Mouse (Mus musculus) G1E (cell line): ENCODE data around the gene Methig1. TPM values are rescaled to one million over a fixed set of nuclear protein-coding genes. Genes with fewer than 3 reads are reported as not detected.
"Not testable (repeated sequence)": the region's sequence is repeated elsewhere in the genome, so short reads cannot be mapped to it uniquely, and the experiment has no call there.

Experiments
- ATAC-seq: 2 replicates; pipeline ENCODE4 v1.8.0; 2016; ENCODE audit warnings: mild to moderate bottlenecking; ENCODE audit not compliant: insufficient number of reproducible peaks, poor library complexity, low FRiP score, severe bottlenecking; ENCODE audit errors: extremely low read depth
- DNase-seq: peaks from one replicate; pipeline ENCODE4 v3.0.0; 2012; ENCODE audit warnings: low spot score
- H3K27me3 ChIP-seq: 2 replicates; pipeline ENCODE4 v1.6.1; 2012; ENCODE audit warnings: mild to moderate bottlenecking, low read length, inconsistent platforms; ENCODE audit not compliant: insufficient read depth
- H3K36me3 ChIP-seq: replicated peaks from 2 replicates; pipeline ENCODE3; 2012; ENCODE audit warnings: mild to moderate bottlenecking, inconsistent platforms
- H3K4me1 ChIP-seq: 2 replicates; pipeline ENCODE4 v1.6.1; 2012; ENCODE audit warnings: low read depth, low read length, inconsistent platforms, mixed read lengths; ENCODE audit not compliant: insufficient read depth
- H3K4me3 ChIP-seq: 2 replicates; pipeline ENCODE4 v1.5.1; 2012; ENCODE audit warnings: low read depth, mild to moderate bottlenecking, inconsistent platforms, low read length, moderate library complexity, mixed read lengths
- H3K9me3 ChIP-seq: replicated peaks from 2 replicates; pipeline ENCODE4 v1.6.1; 2012; ENCODE audit warnings: inconsistent platforms
- CTCF ChIP-seq: IDR thresholded peaks from 2 replicates; pipeline ENCODE4 v1.5.1; 2012; ENCODE audit warnings: low read depth, low read length, inconsistent platforms, mixed read lengths
- GATA1 ChIP-seq: IDR thresholded peaks from 2 replicates; pipeline ENCODE4 v1.6.1; 2012; ENCODE audit warnings: borderline replicate concordance, low read length, inconsistent platforms, mixed read lengths
- GATA2 ChIP-seq: IDR thresholded peaks from 2 replicates; pipeline ENCODE4 v1.6.1; 2012; ENCODE audit warnings: low read depth, low read length, inconsistent platforms, borderline replicate concordance
- POLR2AphosphoS5 ChIP-seq: IDR thresholded peaks from 2 replicates; pipeline ENCODE4 v1.6.1; 2012; ENCODE audit warnings: low read depth, low read length, inconsistent platforms; ENCODE audit not compliant: insufficient replicate concordance
- TAL1 ChIP-seq: conservative IDR thresholded peaks from 2 replicates; pipeline ENCODE4 v1.6.1; 2012; ENCODE audit warnings: low read depth, low read length, inconsistent platforms, mixed read lengths
- polyA plus RNA-seq: library from polyadenylated mRNA; stranded (reverse); fragments of >175 nt; gene quantifications from 2 replicates; pipeline ENCODE4 v1.2.3, GENCODE M21; 2012
- total RNA-seq, 2 experiments: library from RNA; stranded (forward) in 1 of 2; stranded (reverse) in 1 of 2; fragments of 200-1000 nt in 1 of 2; fragments of >200 nt in 1 of 2; fragmentation: Nextera tagmentation in 1 of 2; gene quantifications; 2 replicates each; pipeline ENCODE4 v1.2.3; 2014 to 2017

The Methig1 gene
- total and polyA plus RNA-seq, 3 experiments, result 0.22 TPM; not detected in 2

- no peaks in the 10 kb centered on the region for H3K9me3 ChIP-seq
- H3K4me1 ChIP-seq, result peaks cover 2% of the 10 kb centered on the region; the same call in 1 of the 2 replicates
- peaks cover 11% of the 10 kb centered on the region for H3K27me3 ChIP-seq
- TF ChIP-seq CTCF, result no peak
- no peak for TF ChIP-seq POLR2AphosphoS5
- no peak for TF ChIP-seq GATA1
- H3K36me3 ChIP-seq, result no peaks in the 10 kb centered on the region
- DNase-seq (no peak), ATAC-seq (no peak)
- H3K4me3 ChIP-seq, result no peak overlapping the region
These were observed 7.5 kb upstream of the Methig1 start for GRCm38 (mm10) chr15:100345484-100345883.

DNA sequence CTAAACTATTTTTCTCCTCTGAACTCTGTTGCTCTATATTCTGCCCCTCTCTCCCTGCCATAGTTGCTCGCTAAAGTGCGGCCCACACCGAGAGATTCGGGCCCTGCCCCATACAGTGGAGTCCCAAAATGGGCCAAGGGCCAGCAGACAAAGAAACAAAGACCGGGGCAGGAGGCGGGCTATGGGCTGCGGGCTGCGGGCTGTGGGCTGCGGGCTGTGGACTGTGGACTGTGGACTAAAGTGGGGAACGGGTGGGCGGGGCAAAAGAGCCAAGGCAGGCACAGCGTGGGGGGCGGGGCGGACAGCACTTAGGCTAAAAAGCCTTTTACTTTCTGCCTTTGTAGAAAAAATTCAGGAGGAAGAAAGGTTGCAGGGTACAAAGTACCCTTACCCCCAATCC lies 6.2 kb upstream of the Methig1 start:
- ATAC-seq (no peak), DNase-seq (no peak)
- Histone ChIP-seq H3K27me3 (peaks cover 14% of the 10 kb centered on the region), H3K4me3 (no peak overlapping the region), H3K36me3 (no peaks in the 10 kb centered on the region), H3K4me1 (peaks cover 2% of the 10 kb centered on the region; the same call in 1 of the 2 replicates), H3K9me3 (no peaks in the 10 kb centered on the region)
- TF ChIP-seq POLR2AphosphoS5, result no peak
- no peak for TF ChIP-seq GATA1
- TF ChIP-seq CTCF, result no peak
- TF ChIP-seq GATA2, result no peak
- TF ChIP-seq TAL1, result no peak

DNA sequence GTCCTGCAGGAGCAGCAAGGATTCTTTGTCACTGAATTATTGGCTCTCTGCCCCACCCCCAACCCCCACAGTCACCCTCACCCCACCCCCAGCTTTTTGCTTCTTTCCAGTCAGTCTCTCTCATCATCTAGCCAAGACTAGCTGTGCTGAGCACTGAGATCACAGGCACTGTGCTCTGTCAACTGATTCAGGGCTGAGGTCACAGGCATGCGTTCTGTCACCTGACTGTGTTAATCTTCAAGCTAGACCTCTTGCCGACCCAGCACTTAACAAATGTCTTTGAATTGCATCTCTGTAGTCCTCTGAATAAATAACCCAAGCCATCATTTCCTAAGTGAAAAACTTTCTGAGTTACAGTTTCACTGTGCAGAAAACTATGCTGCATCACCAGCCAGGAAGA lies 3.5 kb upstream of the Methig1 start:
- H3K4me3 ChIP-seq, result no peak overlapping the region
- H3K36me3 ChIP-seq, result no peaks in the 10 kb centered on the region
- H3K9me3 ChIP-seq, result no peaks in the 10 kb centered on the region
- DNase-seq (no peak), ATAC-seq (no peak)
- TF ChIP-seq CTCF (no peak), TAL1 (no peak)
- H3K27me3 ChIP-seq, result peaks cover 16% of the 10 kb centered on the region
- peaks cover 2% of the 10 kb centered on the region; the same call in 1 of the 2 replicates for H3K4me1 ChIP-seq

DNA sequence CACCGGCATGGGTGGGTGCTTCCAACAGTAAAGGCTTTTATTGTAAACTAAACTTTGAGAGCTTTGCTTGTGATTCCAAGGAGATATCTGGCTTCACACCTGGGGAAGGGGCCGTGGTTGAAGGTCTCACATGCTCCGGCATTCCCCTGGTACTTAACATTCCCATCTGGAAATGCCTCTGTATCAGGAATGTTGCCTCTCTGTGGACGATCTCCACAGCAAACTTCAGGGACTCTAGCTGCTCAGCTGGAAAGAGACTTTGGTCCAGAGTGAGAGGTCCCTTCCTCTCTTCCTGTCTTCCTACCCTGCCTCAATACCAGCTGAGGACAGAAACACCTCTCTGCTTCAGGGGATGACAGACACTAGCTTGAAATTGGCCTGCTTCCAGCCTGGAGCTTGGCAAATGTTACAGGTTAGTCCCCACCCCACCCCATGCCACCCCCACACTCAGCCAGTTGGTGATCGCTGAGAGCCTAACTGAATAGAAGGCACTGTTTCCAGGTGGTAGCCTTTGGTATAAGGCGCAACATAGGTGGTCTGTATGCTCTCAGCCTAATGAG lies 1.4 kb upstream of the Methig1 start:
- Histone ChIP-seq H3K4me1 (peaks cover 2% of the 10 kb centered on the region; the same call in 1 of the 2 replicates), H3K4me3 (no peak overlapping the region), H3K9me3 (no peaks in the 10 kb centered on the region), H3K27me3 (peaks cover 16% of the 10 kb centered on the region), H3K36me3 (no peaks in the 10 kb centered on the region)
- DNase-seq (no peak), ATAC-seq (no peak)
- TF ChIP-seq TAL1 (no peak), GATA2 (no peak), POLR2AphosphoS5 (no peak), GATA1 (no peak), CTCF (no peak)

- peaks cover 16% of the 10 kb centered on the region for H3K27me3 ChIP-seq
- not testable (repeated sequence) for H3K9me3 ChIP-seq, ATAC-seq, H3K36me3 ChIP-seq, H3K4me1 ChIP-seq, DNase-seq
- peak overlapping the region; percentile 61; the same call in 1 of the 2 replicates for H3K4me3 ChIP-seq
These were observed 450 bp downstream of the Methig1 start for GRCm38 (mm10) chr15:100353399-100353798.

DNA sequence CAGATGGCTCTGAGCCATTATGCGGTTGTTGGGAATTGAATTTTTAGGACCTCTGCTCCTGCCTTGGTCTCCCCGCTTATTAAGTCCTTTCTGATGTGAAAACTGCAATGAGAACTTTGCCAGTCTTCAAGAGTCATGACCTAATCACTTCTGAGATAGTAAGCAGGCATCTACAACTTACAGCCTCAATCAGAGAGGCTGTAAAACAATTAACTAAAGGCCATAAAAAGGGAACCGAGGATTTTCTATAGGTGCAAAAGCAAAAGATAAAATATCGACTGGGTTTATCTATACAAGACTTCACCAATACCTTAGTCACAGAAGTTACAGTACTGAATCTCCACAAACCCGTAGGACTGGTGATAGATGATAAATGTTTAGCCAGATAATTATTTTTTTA lies 2.9 kb downstream of the Methig1 start:
- ATAC-seq, result no peak
- no peaks in the 10 kb centered on the region for H3K4me1 ChIP-seq
- H3K9me3 ChIP-seq, result no peaks in the 10 kb centered on the region
- no peak for DNase-seq
- TF ChIP-seq TAL1 (no peak), POLR2AphosphoS5 (no peak), CTCF (no peak), GATA2 (no peak), GATA1 (no peak)
- H3K36me3 ChIP-seq, result no peaks in the 10 kb centered on the region
- H3K27me3 ChIP-seq, result peaks cover 9% of the 10 kb centered on the region; the same call in 1 of the 2 replicates
- H3K4me3 ChIP-seq, result no peak overlapping the region

DNA sequence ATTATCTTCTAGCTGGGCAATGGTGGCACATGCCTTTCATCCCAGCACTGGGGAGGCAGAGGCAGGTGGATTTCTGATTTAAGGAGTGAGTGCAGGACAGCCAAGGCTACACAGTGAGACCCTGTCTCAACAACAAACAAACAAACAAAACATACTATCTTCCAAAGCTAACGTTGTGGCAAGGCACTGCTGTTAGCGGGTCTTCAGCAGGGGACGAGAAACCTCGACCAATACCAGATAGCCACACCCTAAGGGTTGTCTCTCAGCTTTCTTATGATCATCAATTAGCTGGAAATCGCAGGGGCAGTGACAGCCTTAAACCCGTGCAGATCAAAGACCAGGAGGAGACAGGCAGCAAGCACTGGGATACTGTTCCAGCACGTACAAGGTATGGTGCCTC lies 11.3 kb downstream of the Methig1 start, which contains the start of gene Higd1c:
Higd1c (plus strand) TSS at position 301 of the 400 bp plus-strand sequence.
- Histone ChIP-seq H3K27me3 (peaks cover 38% of the 10 kb centered on the region), H3K36me3 (no peaks in the 10 kb centered on the region), H3K4me1 (no peaks in the 10 kb centered on the region), H3K9me3 (0 out of 2 replicates have a peak, but pooled peaks cover 2% of the 10 kb centered on the region), H3K4me3 (no peak within 1 kb of the TSS)
- ATAC-seq (no peak), DNase-seq (no peak)
- TF ChIP-seq TAL1, result no peak
- no peak for TF ChIP-seq POLR2AphosphoS5
- no peak for TF ChIP-seq GATA2
- no peak for TF ChIP-seq GATA1
- no peak for TF ChIP-seq CTCF

GRCm38 (mm10) chr15:100365967-100366366 lies 13.0 kb downstream of the Methig1 start:
- H3K4me1 ChIP-seq, H3K36me3 ChIP-seq, ATAC-seq, H3K4me3 ChIP-seq, DNase-seq, H3K9me3 ChIP-seq: not testable (repeated sequence)
- H3K27me3 ChIP-seq, result peaks cover 43% of the 10 kb centered on the region
